Comparison of ENCODE assay signal across 18 mouse cellular contexts in the genomic region with DNA sequence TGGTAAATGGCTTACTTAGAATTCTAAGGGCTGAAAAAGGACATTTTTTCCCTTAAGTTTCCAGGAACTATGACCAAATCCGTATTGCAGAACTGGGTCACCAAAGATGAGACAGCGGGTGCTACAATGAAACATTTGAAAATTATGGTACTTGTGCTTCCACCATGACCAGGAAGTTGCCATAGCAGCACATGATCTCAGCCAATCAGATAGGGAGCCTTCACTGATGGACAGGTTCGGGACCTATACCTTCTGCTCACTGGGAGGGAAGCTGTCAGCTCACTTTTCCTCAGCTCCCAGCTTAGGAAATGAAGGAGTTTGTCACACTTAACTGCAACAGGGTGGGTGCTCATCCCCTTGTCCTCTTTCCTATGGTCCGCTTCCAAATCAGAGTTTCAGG. TPM values are rescaled to one million over a fixed set of nuclear protein-coding genes. Genes with fewer than 3 reads are reported as not detected.
DNase-seq lines count a peak whose midpoint lies in the region.
"Had no signal": no experiment of that assay in that cellular context is flagged by ENCODE, and none has a peak within 500 bp of the region (broad histone marks: within the 10 kb centered on the region; RNA-seq: fewer than 3 reads in every experiment).

No protein-coding gene starts in this region.

- peak; percentile 13 to 54 for DNase-seq in left cerebral cortex, postnatal 14 days (ENCODE audit: low spot score in 2 of 2)
- DNase-seq in left cerebral cortex, postnatal 4 days, result no peak
- DNase-seq in ES-CJ7 (ENCODE audit: low read depth, low spot score) (peak; percentile 26), R1 (ENCODE audit: low read depth, low spot score) (peak; percentile 43)
- no peak for DNase-seq in layer of hippocampus, postnatal 14 days (ENCODE audit: low spot score in 2 of 2)
- DNase-seq in yolk sac, embryonic 10.5 days (ENCODE audit: low spot score), result no peak
- DNase-seq: adrenal gland, adult 2 months; adrenal gland, postnatal 14 days; cerebellum, adult 11-12 months; cerebellum, adult 8-10 months; cerebellum, postnatal 10 days; cerebellum, postnatal 36 days; embryo, embryonic 11 days; gastrocnemius, postnatal 10 days; gastrocnemius, postnatal 36 days; heart, adult 2 months; heart, postnatal 14 days; heart, postnatal 4 days had no signal

- intact Hi-C loops in left cerebral cortex, postnatal 14 days (cut with DNase I), result no loop called here
- intact Hi-C loops in left cerebral cortex, postnatal 4 days (cut with DNase I), result no loop called here

RNA-seq across cellular contexts. Expression of a gene that starts 29.8 kb away (rescaled TPM):
- total RNA-seq in left cerebral cortex, postnatal 14 days (2021), result 1 to 10 TPM; 1.4 to 1.6 TPM
- 1 to 10 TPM; 1.6 to 1.9 TPM for total RNA-seq in left cerebral cortex, postnatal 4 days (2021)
- total RNA-seq in layer of hippocampus, postnatal 14 days (2021), result 1 to 10 TPM; 1.1 to 1.5 TPM

RNA-seq across cellular contexts. Expression of a gene that starts 30.4 kb away (rescaled TPM):
- total RNA-seq in left cerebral cortex, postnatal 14 days (2021), result 100 to 1,000 TPM; 105 to 106 TPM
- 100 to 1,000 TPM; 119 to 122 TPM for total RNA-seq in left cerebral cortex, postnatal 4 days (2021)
- total RNA-seq in layer of hippocampus, postnatal 14 days (2021), result 100 to 1,000 TPM; 106 to 110 TPM

Comparison
In these comparisons a context has a peak if more than half of its experiments do, and no peak if none do; other contexts are left out.
1. DNase-seq: peak in left cerebral cortex, postnatal 14 days (2 of 2), ES-CJ7 (single experiment) and R1 (single experiment); none in left cerebral cortex, postnatal 4 days (single experiment), layer of hippocampus, postnatal 14 days (0 of 2) and yolk sac, embryonic 10.5 days (single experiment).